Mouse (Mus musculus) ovary, postnatal 36 days (tissue): ENCODE results near the gene Dpy30.

Experiments used
- DNase-seq: peaks from one replicate; pipeline ENCODE4 v3.0.0; 2022; ENCODE audit warnings: low spot score, mixed read lengths

Dpy30 gene

DNA sequence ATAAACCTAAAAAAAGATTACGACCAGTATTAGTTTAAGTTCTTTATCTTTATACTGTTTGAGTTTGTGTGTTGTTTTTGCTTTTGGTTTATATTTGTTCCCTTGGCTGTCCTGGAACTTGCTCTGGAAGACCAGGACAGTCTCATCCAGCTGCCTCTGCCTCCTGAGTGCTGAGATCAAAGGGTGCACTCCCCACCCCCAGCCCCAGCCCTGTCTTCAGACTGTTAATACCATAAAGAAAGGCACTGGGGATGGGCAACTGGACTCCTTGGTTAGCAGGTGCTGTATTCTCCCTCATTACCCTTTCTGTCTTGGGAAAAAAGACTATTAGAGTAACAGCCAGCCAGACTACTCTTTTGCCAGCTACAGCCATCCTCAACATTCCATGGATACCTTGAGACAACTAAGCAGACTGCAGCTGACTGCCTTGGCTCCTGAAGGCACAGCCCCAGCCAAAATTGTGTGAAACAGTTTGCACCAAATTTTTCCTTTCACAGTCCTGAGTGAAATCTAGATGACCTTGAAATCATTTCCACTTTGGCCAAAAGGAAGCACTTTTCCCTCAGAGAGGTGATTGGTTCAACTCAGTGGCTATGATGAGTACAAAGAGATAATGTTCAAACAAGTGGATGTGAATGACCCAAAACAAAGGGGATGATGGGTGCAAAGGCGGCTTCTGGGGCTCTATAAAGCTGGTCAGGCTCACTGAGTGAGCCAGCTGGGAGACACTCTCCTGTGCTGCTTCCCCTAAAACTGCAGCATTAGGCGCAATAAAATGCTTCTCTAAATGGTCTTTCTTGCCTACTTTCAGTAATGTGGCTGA, 59.2 kb downstream of the Dpy30 start:
- DNase-seq: no peak

DNA sequence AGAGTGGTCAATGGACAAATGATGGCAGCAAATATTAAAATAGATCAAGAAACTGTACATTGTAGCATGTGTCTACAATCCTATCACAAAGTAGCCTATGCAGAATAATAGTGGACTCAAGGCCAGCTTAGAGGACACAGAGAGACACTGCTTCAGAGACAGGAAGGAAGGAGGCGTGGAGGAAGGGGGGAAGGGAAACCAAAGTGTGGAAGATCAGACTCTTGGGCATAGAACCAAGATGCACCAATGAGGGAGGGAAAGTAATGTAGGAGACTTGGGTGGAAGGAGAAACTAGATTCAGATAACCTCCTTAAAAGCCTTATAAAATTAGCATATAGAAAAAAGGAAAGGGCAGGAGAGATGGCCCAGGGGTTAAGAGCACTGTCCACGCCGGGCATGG, 61.3 kb downstream of the Dpy30 start:
- no peak for DNase-seq
